Mouse (Mus musculus): ENCODE results near the gene Ttll5. TPM values are rescaled to one million over a fixed set of nuclear protein-coding genes. Genes with fewer than 3 reads are reported as not detected.

The Ttll5 gene
- polyA plus RNA-seq, 1 experiment from 2014 or later: 17.7 TPM

GRCm38 (mm10) chr12:86047376-86047775 is 222.9 kb downstream of the Ttll5 start:
- DNase-seq (ENCODE audit: low spot score) (no peak), ATAC-seq (replicated peaks; ENCODE audit: low FRiP score, low TSS enrichment, low read depth) (no peak)
- Histone ChIP-seq H3K4me1 (replicated peaks; ENCODE audit: control insufficient read depth, insufficient read depth, low read length) (no peaks in the 10 kb centered on the region), H3K9ac (ENCODE audit: low read length) (no peak overlapping the region), H3K27me3 (replicated peaks; ENCODE audit: control insufficient read depth, insufficient read depth, low read length) (no peaks in the 10 kb centered on the region), H3K4me3 (ENCODE audit: low read depth, low read length) (no peak overlapping the region), H3K4me2 (ENCODE audit: low read length) (no peak overlapping the region), H3K36me3 (ENCODE audit: control insufficient read depth, insufficient read depth, low read length) (no peaks in the 10 kb centered on the region), H3K27ac (ENCODE audit: low read depth) (no peak overlapping the region), H3K9me3 (ENCODE audit: control insufficient read depth, low read length) (no peaks in the 10 kb centered on the region)
- 61% methylated on average over 8 of the region's 8 CpGs for WGBS

DNA sequence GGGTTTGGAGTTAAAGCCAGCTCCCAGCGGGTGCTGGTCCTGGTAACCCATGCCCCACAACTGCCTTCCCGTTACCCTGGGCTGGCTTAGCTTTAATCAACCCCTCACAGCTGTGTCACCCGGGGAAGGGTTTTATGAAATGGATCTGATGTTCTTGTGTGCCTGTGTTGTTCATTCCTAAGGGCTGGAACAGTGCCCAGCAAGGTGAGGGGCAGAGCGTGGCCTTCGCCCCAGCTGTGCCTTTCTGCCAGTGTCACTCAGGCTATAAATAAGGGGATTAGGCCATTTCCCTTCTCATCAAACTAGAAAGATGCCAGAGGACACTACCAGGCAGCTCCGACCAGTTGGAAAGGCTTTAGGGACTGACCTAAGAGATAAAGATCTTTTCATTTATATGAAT is 225.4 kb downstream of the Ttll5 start:
- ATAC-seq (replicated peaks; ENCODE audit: low FRiP score, low TSS enrichment, low read depth) (no peak), DNase-seq (ENCODE audit: low spot score) (no peak)
- H3K4me1 ChIP-seq (replicated peaks; ENCODE audit: control insufficient read depth, insufficient read depth, low read length): no peaks in the 10 kb centered on the region
- H3K27ac ChIP-seq (ENCODE audit: low read depth): no peak overlapping the region
- no peak overlapping the region for H3K4me3 ChIP-seq (ENCODE audit: low read depth, low read length)
- H3K27me3 ChIP-seq (replicated peaks; ENCODE audit: control insufficient read depth, insufficient read depth, low read length): no peaks in the 10 kb centered on the region
- H3K9ac ChIP-seq (ENCODE audit: low read length): no peak overlapping the region
- 80% methylated on average over 6 of the region's 6 CpGs for WGBS
- no peak overlapping the region for H3K4me2 ChIP-seq (ENCODE audit: low read length)
- no peaks in the 10 kb centered on the region for H3K36me3 ChIP-seq (ENCODE audit: control insufficient read depth, insufficient read depth, low read length)
- no peaks in the 10 kb centered on the region for H3K9me3 ChIP-seq (ENCODE audit: control insufficient read depth, low read length)

- no peak for DNase-seq (ENCODE audit: low spot score)
- Histone ChIP-seq H3K4me2 (ENCODE audit: low read length) (no peak overlapping the region), H3K4me3 (ENCODE audit: low read depth, low read length) (no peak overlapping the region), H3K4me1 (replicated peaks; ENCODE audit: control insufficient read depth, insufficient read depth, low read length) (no peaks in the 10 kb centered on the region), H3K9me3 (ENCODE audit: control insufficient read depth, low read length) (no peaks in the 10 kb centered on the region), H3K27me3 (replicated peaks; ENCODE audit: control insufficient read depth, insufficient read depth, low read length) (no peaks in the 10 kb centered on the region), H3K27ac (ENCODE audit: low read depth) (no peak overlapping the region), H3K9ac (ENCODE audit: low read length) (no peak overlapping the region), H3K36me3 (ENCODE audit: control insufficient read depth, insufficient read depth, low read length) (peaks cover 4% of the 10 kb centered on the region; the same call in 1 of the 2 replicates)
- WGBS: 82% methylated on average over 5 of the region's 5 CpGs
- no peak for ATAC-seq (replicated peaks; ENCODE audit: low FRiP score, low TSS enrichment, low read depth)
These were observed 227.0 kb downstream of the Ttll5 start for GRCm38 (mm10) chr12:86051477-86051876.

GRCm38 (mm10) chr12:86055306-86055705 is 230.8 kb downstream of the Ttll5 start:
- H3K4me2 ChIP-seq (ENCODE audit: low read length): no peak overlapping the region
- no peaks in the 10 kb centered on the region for H3K9me3 ChIP-seq (ENCODE audit: control insufficient read depth, low read length)
- H3K4me1 ChIP-seq (replicated peaks; ENCODE audit: control insufficient read depth, insufficient read depth, low read length): no peaks in the 10 kb centered on the region
- 93% methylated on average over 2 of the region's 2 CpGs for WGBS
- H3K9ac ChIP-seq (ENCODE audit: low read length): no peak overlapping the region
- no peak overlapping the region for H3K4me3 ChIP-seq (ENCODE audit: low read depth, low read length)
- H3K27me3 ChIP-seq (replicated peaks; ENCODE audit: control insufficient read depth, insufficient read depth, low read length): no peaks in the 10 kb centered on the region
- DNase-seq (ENCODE audit: low spot score) (no peak), ATAC-seq (replicated peaks; ENCODE audit: low FRiP score, low TSS enrichment, low read depth) (no peak)
- no peak overlapping the region for H3K27ac ChIP-seq (ENCODE audit: low read depth)
- peaks cover 25% of the 10 kb centered on the region for H3K36me3 ChIP-seq (ENCODE audit: control insufficient read depth, insufficient read depth, low read length)

DNA sequence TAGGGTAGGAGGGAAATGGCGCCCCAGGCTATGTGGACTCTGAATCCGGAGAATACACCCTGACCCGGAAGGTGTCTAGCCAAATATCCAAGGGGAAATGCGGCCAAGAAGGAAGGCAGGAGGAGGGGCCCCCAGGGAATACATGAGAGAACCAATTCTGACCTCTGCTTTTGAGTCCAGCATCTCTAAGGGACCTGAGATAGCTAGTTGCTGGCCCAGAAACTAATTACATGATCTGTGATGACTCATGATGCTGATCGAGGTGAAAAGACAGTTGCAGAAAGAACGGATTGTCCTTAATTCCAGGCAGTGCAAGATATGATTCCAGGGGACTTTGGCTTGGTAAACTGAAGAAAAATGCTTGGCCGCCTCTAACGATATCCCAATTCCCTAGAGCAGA is 232.5 kb downstream of the Ttll5 start:
- Histone ChIP-seq H3K36me3 (ENCODE audit: control insufficient read depth, insufficient read depth, low read length) (peaks cover 30% of the 10 kb centered on the region), H3K4me1 (replicated peaks; ENCODE audit: control insufficient read depth, insufficient read depth, low read length) (no peaks in the 10 kb centered on the region), H3K9ac (ENCODE audit: low read length) (no peak overlapping the region), H3K4me3 (ENCODE audit: low read depth, low read length) (no peak overlapping the region), H3K27ac (ENCODE audit: low read depth) (no peak overlapping the region), H3K27me3 (replicated peaks; ENCODE audit: control insufficient read depth, insufficient read depth, low read length) (no peaks in the 10 kb centered on the region), H3K9me3 (ENCODE audit: control insufficient read depth, low read length) (no peaks in the 10 kb centered on the region), H3K4me2 (ENCODE audit: low read length) (no peak overlapping the region)
- ATAC-seq (replicated peaks; ENCODE audit: low FRiP score, low TSS enrichment, low read depth) (no peak), DNase-seq (ENCODE audit: low spot score) (no peak)
- 90% methylated on average over 8 of the region's 8 CpGs for WGBS

DNA sequence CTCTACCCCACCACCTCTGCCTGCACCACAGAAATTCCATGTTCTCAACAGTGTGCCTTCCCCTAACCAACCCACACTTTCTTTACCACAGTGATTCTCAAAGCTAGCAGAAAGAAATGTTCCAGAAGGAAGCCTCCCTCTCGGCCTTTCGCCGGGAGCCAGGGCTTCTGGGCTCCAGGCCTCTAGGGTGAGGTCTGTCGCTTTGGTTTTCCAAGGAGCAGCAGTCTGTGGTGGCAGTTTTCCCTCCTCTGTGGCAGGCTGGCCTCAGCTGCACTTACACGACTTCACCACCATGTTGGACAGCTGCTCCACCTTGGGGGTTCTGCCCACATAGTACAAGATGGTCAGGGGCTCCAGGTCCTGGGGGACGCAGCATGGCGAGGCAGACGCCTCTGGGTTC is 233.1 kb downstream of the Ttll5 start:
- WGBS: 86% methylated on average over 8 of the region's 8 CpGs
- Histone ChIP-seq H3K4me3 (ENCODE audit: low read depth, low read length) (no peak overlapping the region), H3K27ac (ENCODE audit: low read depth) (no peak overlapping the region), H3K4me1 (replicated peaks; ENCODE audit: control insufficient read depth, insufficient read depth, low read length) (no peaks in the 10 kb centered on the region), H3K9ac (ENCODE audit: low read length) (no peak overlapping the region), H3K27me3 (replicated peaks; ENCODE audit: control insufficient read depth, insufficient read depth, low read length) (no peaks in the 10 kb centered on the region), H3K36me3 (ENCODE audit: control insufficient read depth, insufficient read depth, low read length) (peaks cover 34% of the 10 kb centered on the region), H3K4me2 (ENCODE audit: low read length) (no peak overlapping the region), H3K9me3 (ENCODE audit: control insufficient read depth, low read length) (no peaks in the 10 kb centered on the region)
- no peak for DNase-seq (ENCODE audit: low spot score)
- no peak for ATAC-seq (replicated peaks; ENCODE audit: low FRiP score, low TSS enrichment, low read depth)

- H3K4me1 ChIP-seq (replicated peaks; ENCODE audit: control insufficient read depth, insufficient read depth, low read length): no peaks in the 10 kb centered on the region
- no peak overlapping the region for H3K4me3 ChIP-seq (ENCODE audit: low read depth, low read length)
- H3K9me3 ChIP-seq (ENCODE audit: control insufficient read depth, low read length): no peaks in the 10 kb centered on the region
- H3K27me3 ChIP-seq (replicated peaks; ENCODE audit: control insufficient read depth, insufficient read depth, low read length): no peaks in the 10 kb centered on the region
- WGBS: 56% methylated on average over 6 of the region's 6 CpGs
- DNase-seq (ENCODE audit: low spot score) (no peak), ATAC-seq (replicated peaks; ENCODE audit: low FRiP score, low TSS enrichment, low read depth) (no peak)
- H3K4me2 ChIP-seq (ENCODE audit: low read length): no peak overlapping the region
- no peak overlapping the region for H3K27ac ChIP-seq (ENCODE audit: low read depth)
- H3K36me3 ChIP-seq (ENCODE audit: control insufficient read depth, insufficient read depth, low read length): peaks cover 38% of the 10 kb centered on the region
- H3K9ac ChIP-seq (ENCODE audit: low read length): no peak overlapping the region
These were observed 234.9 kb downstream of the Ttll5 start for GRCm38 (mm10) chr12:86059341-86059740.

DNA sequence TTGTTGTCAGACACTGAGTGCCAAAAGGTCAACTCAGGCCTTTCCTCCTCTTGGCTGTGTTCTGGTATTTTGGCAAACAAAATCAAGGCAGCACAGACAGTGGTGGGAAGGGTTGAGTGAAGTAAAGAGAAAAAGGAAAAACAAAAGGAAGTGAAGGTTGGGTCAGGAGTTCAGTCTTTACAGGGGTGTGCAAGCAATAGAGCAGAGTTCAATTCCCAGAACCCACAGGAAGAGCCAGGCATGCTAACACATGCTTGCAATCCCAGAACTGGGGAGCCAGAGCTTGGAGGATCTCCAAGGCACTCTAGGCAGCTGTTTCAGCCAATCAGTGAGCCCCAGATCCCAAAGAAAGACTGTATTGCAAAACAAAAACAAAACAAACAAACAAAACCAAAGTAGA is 240.3 kb downstream of the Ttll5 start:
- no peak for ATAC-seq (replicated peaks; ENCODE audit: low FRiP score, low TSS enrichment, low read depth)
- no peaks in the 10 kb centered on the region for H3K27me3 ChIP-seq (replicated peaks; ENCODE audit: control insufficient read depth, insufficient read depth, low read length)

DNA sequence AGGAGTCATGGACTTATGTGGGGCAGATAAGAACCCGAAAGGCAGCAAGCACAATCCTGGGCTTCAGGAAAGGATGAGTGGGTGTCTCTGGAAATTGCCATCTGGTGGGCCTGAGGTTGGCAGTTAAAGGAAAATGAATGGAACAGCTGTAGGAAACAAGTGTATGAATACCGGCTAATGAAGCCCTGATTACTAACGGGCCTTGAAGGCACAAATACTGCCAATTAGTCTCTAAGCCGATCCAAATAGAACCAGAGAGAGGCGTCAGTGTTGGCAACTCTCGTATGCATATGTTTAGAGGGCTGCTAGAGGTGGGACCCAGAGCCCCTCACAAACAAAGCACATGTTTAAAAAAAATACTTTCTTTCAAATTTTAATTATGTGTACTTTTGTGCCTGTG is 247.0 kb downstream of the Ttll5 start:
- peaks cover 9% of the 10 kb centered on the region for H3K4me1 ChIP-seq (replicated peaks; ENCODE audit: control insufficient read depth, insufficient read depth, low read length)
- DNase-seq (ENCODE audit: low spot score) (no peak), ATAC-seq (replicated peaks; ENCODE audit: low FRiP score, low TSS enrichment, low read depth) (no peak)
- H3K36me3 ChIP-seq (ENCODE audit: control insufficient read depth, insufficient read depth, low read length): peaks cover 16% of the 10 kb centered on the region; the same call in 1 of the 2 replicates
- 92% methylated on average over 6 of the region's 6 CpGs for WGBS
- H3K9ac ChIP-seq (ENCODE audit: low read length): no peak overlapping the region
- H3K9me3 ChIP-seq (ENCODE audit: control insufficient read depth, low read length): no peaks in the 10 kb centered on the region
- H3K27ac ChIP-seq (ENCODE audit: low read depth): no peak overlapping the region
- no peaks in the 10 kb centered on the region for H3K27me3 ChIP-seq (replicated peaks; ENCODE audit: control insufficient read depth, insufficient read depth, low read length)
- H3K4me2 ChIP-seq (ENCODE audit: low read length): no peak overlapping the region
- H3K4me3 ChIP-seq (ENCODE audit: low read depth, low read length): no peak overlapping the region

More for the DNA sequence above, 240.3 kb downstream of the Ttll5 start:
- no peaks in the 10 kb centered on the region for H3K9me3 ChIP-seq (ENCODE audit: control insufficient read depth, low read length)
- H3K4me3 ChIP-seq (ENCODE audit: low read depth, low read length): no peak overlapping the region
- H3K27ac ChIP-seq (ENCODE audit: low read depth): no peak overlapping the region
- H3K4me2 ChIP-seq (ENCODE audit: low read length): no peak overlapping the region
- no peaks in the 10 kb centered on the region for H3K4me1 ChIP-seq (replicated peaks; ENCODE audit: control insufficient read depth, insufficient read depth, low read length)
- DNase-seq (ENCODE audit: low spot score): no peak
- no peak overlapping the region for H3K9ac ChIP-seq (ENCODE audit: low read length)
- peaks cover 35% of the 10 kb centered on the region for H3K36me3 ChIP-seq (ENCODE audit: control insufficient read depth, insufficient read depth, low read length)
